Mouse (Mus musculus) small intestine, adult 2 months (tissue): Measurements from ENCODE around the gene Plekha1.

Source experiments
- CTCF ChIP-seq: fragments of 200-500 bp; IDR thresholded peaks from 2 replicates; pipeline ENCODE4 v1.5.1; 2012; ENCODE audit warnings: low read depth, mild to moderate bottlenecking, control low read depth, inconsistent platforms, low read length, moderate library complexity, mixed read lengths; ENCODE audit not compliant: insufficient replicate concordance, insufficient read length; ENCODE audit errors: extremely low read depth
- POLR2A ChIP-seq: fragments of 200-500 bp; IDR thresholded peaks from 2 replicates; pipeline ENCODE4 v1.6.1; 2012; ENCODE audit warnings: low read depth, mild to moderate bottlenecking, control low read depth, inconsistent platforms, low read length, moderate library complexity

DNA sequence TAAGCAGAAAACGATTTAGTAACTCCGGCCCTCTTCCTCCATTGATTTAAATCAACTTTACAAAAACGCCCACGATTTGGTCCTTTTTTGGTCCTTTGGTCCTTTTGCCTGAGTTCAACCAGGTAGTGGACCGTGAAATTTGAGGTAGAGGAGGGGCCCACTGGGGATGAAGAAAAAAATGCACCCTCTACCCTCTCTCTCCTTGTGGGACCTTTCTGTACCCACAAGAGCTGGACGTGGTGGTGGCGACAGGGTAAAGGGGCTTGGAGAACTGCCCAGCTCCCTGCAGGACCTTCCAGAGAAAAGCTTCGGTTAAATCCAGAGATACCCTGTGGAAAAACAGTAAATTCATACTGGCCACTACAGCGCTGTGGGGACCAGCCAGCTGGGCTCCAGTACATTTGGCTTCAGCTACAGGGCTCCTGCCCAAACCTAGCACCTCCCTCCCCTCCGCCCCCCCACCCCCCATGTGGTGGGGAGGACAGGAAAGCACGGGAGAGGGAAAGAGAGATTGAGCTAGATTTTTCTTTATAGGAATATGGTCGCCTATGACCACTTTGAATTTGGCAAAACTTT, 71.8 kb downstream of the Plekha1 start:
- TF ChIP-seq CTCF (no peak), POLR2A (no peak)
